Mouse (Mus musculus) E14TG2a.4 (cell line): ENCODE results near the gene Slc2a12.

Experiments used
- H3K27me3 ChIP-seq: 2 replicates; pipeline ENCODE4 v1.6.1; 2014; ENCODE audit warnings: low read length, control low read depth; ENCODE audit not compliant: insufficient read depth
- H3K36me3 ChIP-seq: 2 replicates; pipeline ENCODE4 v1.6.1; 2014; ENCODE audit warnings: low read length, control low read depth; ENCODE audit not compliant: insufficient read depth
- H3K4me1 ChIP-seq: replicated peaks from 2 replicates; pipeline ENCODE4 v1.6.1; 2014; ENCODE audit warnings: low read depth, low read length, control low read depth
- H3K4me3 ChIP-seq: replicated peaks from 2 replicates; pipeline ENCODE4 v1.5.1; 2014; ENCODE audit warnings: mild to moderate bottlenecking, low read length
- H3K9me3 ChIP-seq: 2 replicates; pipeline ENCODE4 v1.6.1; 2014; ENCODE audit warnings: low read length, control low read depth
- CTCF ChIP-seq: conservative IDR thresholded peaks from 2 replicates; pipeline ENCODE4 v1.5.1; 2014; ENCODE audit warnings: low read length
- NANOG ChIP-seq: IDR thresholded peaks from 2 replicates; pipeline ENCODE4 v1.6.1; 2014; ENCODE audit warnings: borderline replicate concordance, low read length, mixed read lengths
- POU5F1 ChIP-seq: IDR thresholded peaks from 2 replicates; pipeline ENCODE4 v1.6.1; 2014; ENCODE audit warnings: low read length, borderline replicate concordance

Gene Slc2a12

DNA sequence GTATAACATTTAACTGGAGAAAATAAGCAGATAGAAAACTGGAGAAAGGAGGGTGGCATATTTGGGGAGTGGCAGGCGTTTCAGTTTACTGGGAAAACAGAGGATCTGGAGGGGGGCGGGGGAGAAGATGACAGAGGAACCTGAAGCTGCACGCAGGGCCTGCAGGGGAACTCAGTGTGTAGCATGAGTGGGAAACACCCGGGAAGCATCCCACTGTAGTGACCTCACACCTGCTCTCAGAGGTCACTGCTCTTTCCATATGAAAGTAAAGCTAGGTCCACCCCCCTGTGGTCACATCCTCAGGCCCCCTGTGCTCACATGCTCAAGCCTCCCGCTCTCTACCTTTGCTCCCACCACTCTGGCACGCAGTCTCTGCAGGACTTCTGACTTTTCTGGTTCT, 9.0 kb downstream of the Slc2a12 start:
- H3K36me3 ChIP-seq = no peaks in the 10 kb centered on the region
- peaks cover 8% of the 10 kb centered on the region; the same call in 1 of the 2 replicates for H3K9me3 ChIP-seq
- H3K27me3 ChIP-seq = no peaks in the 10 kb centered on the region
- TF ChIP-seq NANOG = no peak
- no peak for TF ChIP-seq CTCF
- TF ChIP-seq POU5F1 = no peak
- no peak overlapping the region for H3K4me3 ChIP-seq
- H3K4me1 ChIP-seq = no peaks in the 10 kb centered on the region

DNA sequence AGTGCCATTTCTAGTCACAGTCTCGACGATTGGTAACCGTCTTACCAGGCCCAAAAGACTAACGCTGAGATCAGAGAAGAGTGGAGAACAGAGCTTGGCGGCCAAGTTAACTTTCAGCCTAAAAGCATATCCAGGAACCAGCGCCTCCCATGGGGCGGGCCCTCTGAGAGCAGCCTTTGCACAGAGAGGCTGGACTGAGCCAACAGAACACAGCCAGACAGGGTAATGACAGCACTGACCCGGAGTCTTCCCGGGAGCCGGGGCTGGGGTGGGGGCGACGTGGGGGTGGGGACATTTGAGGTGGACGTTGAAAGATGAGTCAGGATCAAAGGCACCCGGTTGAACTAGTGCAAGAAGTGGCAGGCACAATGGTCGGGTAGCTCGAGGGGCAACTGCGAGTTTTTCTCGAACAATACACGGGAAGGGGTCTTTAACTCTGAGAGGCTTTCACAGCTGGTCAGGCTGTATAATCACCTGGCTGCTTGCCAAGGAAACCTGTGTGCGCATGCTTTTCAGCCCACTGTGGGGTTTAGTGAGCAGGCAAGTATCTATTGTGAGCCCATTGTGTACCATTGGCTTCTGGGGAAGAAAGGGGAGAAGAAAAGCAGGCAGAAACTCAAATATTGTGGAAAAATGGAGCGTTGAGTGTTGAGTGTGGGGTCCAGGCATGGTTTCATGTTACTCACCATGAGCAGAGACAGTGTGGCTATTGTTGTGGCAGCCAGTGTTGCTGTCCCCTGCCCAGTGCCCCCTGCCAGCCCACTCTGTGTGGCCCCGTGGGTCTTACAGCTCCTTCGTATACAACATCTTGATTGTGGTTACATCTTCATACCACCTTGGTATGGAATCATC, 13.9 kb downstream of the Slc2a12 start:
- H3K4me3 ChIP-seq = no peak overlapping the region
- H3K36me3 ChIP-seq = no peaks in the 10 kb centered on the region
- TF ChIP-seq NANOG = no peak
- no peak for TF ChIP-seq CTCF
- no peak for TF ChIP-seq POU5F1
- peaks cover 5% of the 10 kb centered on the region; the same call in 1 of the 2 replicates for H3K9me3 ChIP-seq
- no peaks in the 10 kb centered on the region for H3K27me3 ChIP-seq
- H3K4me1 ChIP-seq = no peaks in the 10 kb centered on the region

DNA sequence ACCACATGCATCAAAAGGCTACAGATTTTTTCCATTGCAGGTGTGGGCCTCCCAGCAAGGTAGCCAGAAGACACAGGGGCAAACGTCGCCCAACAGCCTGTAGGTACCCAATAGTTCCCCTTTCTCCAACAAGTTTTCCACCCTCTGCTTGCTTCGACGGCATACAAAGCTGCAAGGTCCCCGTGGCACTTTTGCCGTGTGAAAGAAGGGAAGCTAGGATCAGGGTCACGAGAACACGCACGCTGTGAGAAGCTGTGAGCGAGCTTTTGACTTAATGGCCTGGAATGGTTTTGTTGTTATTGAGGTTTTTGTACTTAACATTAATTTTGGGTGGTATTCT, 14.5 kb downstream of the Slc2a12 start:
- Histone ChIP-seq H3K4me1 (no peaks in the 10 kb centered on the region), H3K27me3 (no peaks in the 10 kb centered on the region), H3K4me3 (no peak overlapping the region), H3K9me3 (peaks cover 5% of the 10 kb centered on the region; the same call in 1 of the 2 replicates), H3K36me3 (no peaks in the 10 kb centered on the region)
- TF ChIP-seq NANOG (no peak), POU5F1 (no peak), CTCF (no peak)

DNA sequence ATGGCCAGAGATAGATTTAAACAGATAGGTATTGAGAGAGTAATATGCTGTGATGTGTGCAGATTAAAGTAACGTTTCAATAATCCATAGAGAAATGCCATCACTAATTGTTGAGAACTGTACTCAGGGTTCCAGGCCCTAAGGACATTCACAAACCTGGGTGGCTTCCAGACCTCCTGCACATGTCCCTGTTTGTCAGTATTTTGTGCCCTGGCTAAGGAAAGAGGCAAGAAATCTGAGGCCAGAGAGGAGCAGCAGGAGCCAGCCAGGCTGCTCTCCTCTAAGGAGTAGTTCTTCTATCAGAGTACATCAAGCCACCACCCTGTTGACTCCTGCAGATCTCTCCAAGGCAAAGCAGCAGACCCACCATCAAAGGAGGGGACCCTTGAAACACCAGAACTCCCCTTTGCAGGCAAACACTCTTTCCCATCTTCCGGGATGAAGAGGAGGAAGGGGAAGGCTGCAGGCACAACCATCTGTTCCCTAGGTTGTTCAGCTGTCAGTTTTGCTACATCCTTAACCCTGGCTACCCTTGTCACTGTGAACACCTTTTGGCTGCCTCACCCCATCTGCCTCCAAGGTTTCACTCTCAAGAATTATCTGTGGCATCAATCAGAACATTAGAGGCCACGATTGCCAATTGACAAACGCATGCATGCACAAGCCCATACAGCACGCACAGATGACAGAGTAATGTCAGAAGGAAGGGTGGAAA, 15.6 kb downstream of the Slc2a12 start:
- no peak overlapping the region for H3K4me3 ChIP-seq
- H3K4me1 ChIP-seq = no peaks in the 10 kb centered on the region
- H3K27me3 ChIP-seq = no peaks in the 10 kb centered on the region

DNA sequence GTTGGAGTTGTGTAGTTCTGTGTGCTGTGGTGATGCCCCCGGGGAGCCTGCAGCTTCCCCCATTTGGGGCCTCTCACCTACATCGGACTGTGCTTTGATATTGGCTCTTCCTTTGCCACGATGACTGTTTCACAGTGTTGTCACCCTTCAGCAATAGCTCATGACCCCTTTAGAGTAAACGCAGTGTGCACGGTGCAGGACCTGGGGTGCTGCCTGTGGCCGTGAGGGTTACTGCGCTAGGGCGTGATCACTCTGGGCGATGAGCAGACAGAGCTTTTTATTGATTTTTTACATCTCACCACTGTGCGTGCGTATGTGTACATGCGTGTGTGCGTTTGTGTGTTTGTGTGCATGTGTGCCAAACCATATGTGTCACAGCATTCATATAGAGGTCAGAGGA, 23.7 kb downstream of the Slc2a12 start:
- Histone ChIP-seq H3K4me1 (no peaks in the 10 kb centered on the region), H3K4me3 (no peak overlapping the region)
- TF ChIP-seq NANOG (no peak), CTCF (no peak), POU5F1 (no peak)

More for the DNA sequence above, 15.6 kb downstream of the Slc2a12 start:
- TF ChIP-seq CTCF (no peak), NANOG (no peak), POU5F1 (no peak)
- Histone ChIP-seq H3K9me3 (peaks cover 5% of the 10 kb centered on the region; the same call in 1 of the 2 replicates), H3K36me3 (no peaks in the 10 kb centered on the region)

DNA sequence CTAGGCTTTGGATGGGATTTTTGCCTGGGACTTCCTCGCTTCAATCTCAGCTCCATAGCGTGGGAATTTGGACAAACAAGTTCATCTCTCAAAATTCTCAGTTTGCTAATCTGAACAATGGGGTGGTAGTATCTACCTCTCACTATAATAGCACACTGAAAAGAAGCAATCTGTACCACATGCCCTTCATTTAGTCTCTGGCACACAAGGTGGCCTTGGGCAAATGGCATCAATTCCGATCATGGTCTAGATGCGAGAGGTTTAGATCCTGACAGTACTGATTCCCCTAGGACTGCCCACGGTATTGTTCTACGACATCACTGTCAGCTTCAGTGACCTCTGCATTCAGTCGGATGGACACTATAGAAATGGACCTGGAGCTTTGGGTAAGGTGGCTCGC, 29.4 kb downstream of the Slc2a12 start:
- H3K36me3 ChIP-seq = no peaks in the 10 kb centered on the region
- no peaks in the 10 kb centered on the region for H3K9me3 ChIP-seq
- TF ChIP-seq CTCF = no peak
- no peak for TF ChIP-seq POU5F1
- no peak for TF ChIP-seq NANOG
- H3K4me1 ChIP-seq = peaks cover 12% of the 10 kb centered on the region; the same call in 1 of the 2 replicates
- H3K4me3 ChIP-seq = no peak overlapping the region
- no peaks in the 10 kb centered on the region for H3K27me3 ChIP-seq

More for the DNA sequence above, 23.7 kb downstream of the Slc2a12 start:
- Histone ChIP-seq H3K27me3 (no peaks in the 10 kb centered on the region), H3K9me3 (peaks cover 8% of the 10 kb centered on the region; the same call in 1 of the 2 replicates), H3K36me3 (no peaks in the 10 kb centered on the region)

DNA sequence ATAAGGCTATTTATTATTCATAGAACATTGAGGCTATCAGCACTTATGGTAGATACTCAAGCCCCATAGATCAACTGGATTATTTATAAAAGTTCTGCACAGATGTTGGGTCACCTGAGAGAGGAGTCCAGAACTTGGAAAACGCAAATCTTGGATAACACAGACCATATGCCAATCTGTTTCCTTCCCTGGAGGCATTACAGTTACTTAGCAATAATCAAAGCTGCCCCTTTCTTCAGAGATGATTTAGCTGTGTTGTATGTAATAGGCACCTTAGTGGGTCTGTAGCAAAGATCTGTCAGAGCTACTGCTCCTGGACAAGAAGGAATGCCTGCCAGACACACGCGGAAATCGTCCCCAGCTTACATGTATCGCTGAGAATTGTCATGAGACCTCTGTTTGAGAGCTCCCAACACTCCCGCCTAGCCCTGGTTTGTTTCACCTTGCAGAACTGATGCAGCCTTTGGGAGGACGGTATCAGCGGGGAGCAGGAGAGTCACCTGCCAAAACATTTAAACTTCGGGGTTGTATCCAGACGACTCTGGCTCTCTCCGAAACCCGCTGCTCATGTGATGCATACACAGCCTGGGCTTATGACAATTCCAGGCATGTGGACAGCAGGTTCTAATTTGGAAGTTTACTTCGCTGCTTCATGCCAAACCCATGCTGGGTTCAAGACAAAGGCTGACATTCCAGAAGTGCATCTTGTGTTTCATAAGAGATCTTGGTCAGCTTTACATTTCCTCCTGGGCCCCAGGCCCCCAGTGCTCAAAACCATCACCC, 31.2 kb downstream of the Slc2a12 start:
- TF ChIP-seq POU5F1 = no peak
- no peak for TF ChIP-seq CTCF
- H3K36me3 ChIP-seq = no peaks in the 10 kb centered on the region

DNA sequence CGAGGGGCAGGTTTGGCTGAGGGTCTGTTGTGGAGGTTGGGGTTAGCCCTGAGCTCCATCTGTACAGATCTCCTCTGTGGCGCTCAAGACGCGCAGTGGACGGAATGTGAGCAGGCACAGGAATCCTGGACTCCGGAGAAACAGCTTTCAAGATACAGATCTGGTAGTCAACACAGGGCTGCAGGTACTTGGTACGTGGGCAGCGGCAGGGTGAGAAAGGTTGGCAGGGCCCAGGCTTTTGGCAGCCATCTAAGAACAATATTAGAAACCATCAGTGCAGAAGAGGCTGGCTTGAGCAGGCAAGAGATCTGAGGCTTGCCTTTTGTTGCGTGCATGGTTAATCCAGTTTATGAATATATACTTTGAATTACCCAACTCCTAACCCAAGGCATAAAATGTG, 51.4 kb downstream of the Slc2a12 start:
- peaks cover 46% of the 10 kb centered on the region for H3K4me1 ChIP-seq
- TF ChIP-seq CTCF (no peak), POU5F1 (no peak), NANOG (no peak)
- H3K4me3 ChIP-seq = no peak overlapping the region
- peaks cover 4% of the 10 kb centered on the region; the same call in 1 of the 2 replicates for H3K36me3 ChIP-seq
- peaks cover 19% of the 10 kb centered on the region for H3K9me3 ChIP-seq
- no peaks in the 10 kb centered on the region for H3K27me3 ChIP-seq

More for the DNA sequence above, 31.2 kb downstream of the Slc2a12 start:
- Histone ChIP-seq H3K9me3 (peaks cover 13% of the 10 kb centered on the region; the same call in 1 of the 2 replicates), H3K27me3 (no peaks in the 10 kb centered on the region), H3K4me1 (peaks cover 12% of the 10 kb centered on the region; the same call in 1 of the 2 replicates), H3K4me3 (no peak overlapping the region)
